Mouse (Mus musculus) adipocyte (in vitro differentiated cells): ENCODE data around the gene Tmem221.

Experiments
- DNase-seq: peaks from one replicate; pipeline ENCODE4 v3.0.0-alpha.2; 2016; ENCODE audit warnings: low spot score

Tmem221 gene

DNA sequence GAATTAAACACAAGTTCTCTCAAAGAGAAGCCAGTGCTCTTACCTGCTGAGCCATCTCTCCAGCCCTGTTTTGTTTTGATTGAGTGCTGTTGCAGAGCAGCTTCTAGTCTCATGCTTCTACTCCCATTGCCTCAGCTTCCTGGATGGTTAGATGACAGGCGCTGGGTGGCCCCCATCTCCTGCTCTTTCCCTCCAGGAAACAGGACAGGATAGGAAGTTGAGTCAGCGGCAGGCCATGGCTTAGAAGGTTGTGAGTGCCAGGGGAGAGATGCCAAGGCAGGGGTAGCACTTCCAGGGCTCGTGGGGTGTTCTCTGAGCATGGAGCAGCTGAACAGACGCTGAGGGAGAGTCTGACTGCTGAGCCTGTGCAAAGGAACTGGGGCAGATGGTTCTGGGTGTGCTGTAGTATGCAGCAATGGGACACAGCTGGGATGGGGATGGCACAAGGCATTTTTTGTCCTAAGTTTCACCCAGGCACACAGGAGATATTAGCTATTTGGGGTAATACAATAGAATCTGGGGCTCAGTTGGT, 19.3 kb upstream of the Tmem221 start:
- DNase-seq = no peak

DNA sequence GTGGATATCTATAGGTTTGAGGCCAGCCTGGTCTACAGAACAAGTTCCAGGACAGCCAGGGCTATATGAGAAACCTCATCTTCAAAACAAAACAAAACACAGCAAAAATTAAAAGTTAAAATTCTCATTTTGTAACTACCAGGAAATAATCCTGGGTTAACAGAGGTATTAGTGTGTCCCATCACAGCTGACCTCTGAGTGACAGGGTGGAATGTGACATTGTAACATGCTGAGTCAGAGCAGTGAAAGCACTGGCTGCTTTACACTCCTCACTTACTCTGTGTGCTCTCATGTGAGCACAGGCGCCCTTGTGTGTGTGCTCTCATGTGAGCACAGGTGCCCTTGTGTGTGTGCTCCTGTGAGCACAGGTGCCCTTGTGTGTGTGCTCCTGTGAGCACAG, 16.3 kb upstream of the Tmem221 start:
- no peak for DNase-seq

GRCm38 (mm10) chr8:71574426-71574825, 15.8 kb upstream of the Tmem221 start:
- DNase-seq = no peak

GRCm38 (mm10) chr8:71572847-71573633, 14.4 kb upstream of the Tmem221 start:
- DNase-seq = peak; percentile 53

DNA sequence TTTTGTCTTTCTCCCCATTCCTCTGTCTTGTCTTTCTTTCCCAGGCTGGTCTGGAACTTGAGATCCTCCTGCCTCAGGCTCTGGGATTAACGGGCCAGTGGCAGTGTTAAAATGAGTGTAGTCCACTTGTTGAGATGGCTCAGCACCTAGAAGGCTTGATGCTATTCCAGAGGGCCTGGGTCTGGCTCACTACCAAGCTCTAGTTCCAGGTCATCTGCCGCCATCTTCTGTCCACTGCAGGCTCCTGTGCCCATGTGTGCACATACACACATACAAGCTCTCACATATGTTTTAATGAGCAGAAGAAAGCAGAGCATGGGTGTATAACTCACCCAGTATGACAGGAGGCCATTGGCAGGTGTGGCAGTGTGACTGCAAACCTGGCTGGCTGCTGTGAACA, 13.4 kb upstream of the Tmem221 start:
- DNase-seq = no peak

GRCm38 (mm10) chr8:71570291-71570954, 11.8 kb upstream of the Tmem221 start:
- DNase-seq = peak; percentile 94

DNA sequence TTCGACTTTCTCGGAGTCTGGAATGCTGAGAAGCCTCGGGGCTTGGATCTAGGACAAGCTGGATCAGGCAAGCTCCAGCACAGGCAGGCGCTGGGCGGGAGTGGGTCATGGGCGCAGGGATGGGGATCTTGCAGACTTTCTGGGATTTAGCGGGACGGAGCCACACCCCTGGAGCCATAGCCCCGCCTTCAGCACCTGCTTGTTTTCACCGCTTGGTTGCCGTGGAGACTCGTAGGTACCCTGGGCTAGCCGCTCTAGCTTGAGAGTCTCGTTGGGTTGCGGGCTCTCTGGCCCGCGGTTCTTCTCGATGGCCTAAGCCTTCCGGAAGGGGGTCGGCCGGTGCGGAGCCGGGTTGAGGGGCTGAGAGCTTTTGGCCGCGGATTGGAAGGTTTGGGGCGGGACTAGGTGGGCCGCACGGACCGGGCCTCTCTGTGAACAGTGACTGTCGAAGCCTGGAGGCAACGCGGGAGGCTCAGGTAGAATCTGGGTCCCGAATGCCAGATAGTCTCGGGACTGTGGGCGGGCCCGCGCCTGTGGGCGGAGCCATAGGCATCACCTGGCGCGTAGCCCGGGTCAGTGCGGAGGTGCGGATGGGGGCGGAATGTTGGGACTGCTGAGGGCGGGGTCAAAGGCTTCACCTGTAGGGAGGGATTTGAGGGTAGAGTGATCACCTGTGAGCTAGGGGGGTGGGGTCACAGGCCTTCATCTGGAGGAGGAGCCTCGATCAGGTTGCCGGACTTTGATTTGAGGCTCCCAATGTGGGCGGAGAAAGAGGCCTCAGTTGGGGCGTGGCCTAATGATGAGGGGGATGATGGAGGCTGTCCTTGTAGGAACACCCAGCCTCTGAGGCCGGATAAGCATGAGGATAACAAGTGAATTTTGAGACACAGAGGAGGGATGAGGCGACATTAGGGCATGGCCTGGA, 11.0 kb upstream of the Tmem221 start:
- DNase-seq = peak; percentile 80

- DNase-seq = no peak
Observed at GRCm38 (mm10) chr8:71568941-71569340, 10.3 kb upstream of the Tmem221 start.

- peak; percentile 94 for DNase-seq
Observed at GRCm38 (mm10) chr8:71568387-71568937, 9.8 kb upstream of the Tmem221 start, which contains the start of gene Slc27a1. Gene Slc27a1 (plus strand): TSS chr8:71568882.

DNA sequence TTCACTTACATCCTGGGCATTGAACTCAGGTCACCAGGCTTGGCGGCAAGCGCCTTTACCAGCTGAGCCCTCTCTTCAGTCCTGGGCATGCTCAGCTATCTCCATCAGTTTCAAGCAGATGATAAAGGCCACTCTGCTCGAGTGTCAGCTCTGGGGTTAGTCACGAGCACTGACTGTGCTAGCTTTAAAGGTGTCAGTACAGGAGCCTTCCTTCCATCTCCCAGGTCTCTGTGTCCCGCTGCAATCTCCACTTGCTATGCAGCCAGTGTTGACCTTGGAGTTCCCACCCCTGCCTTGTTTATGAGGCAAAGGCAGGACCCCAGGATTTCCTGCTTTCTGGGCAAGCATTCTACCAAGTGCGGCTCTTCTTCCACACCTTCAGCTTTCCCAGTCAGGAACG, 8.9 kb upstream of the Tmem221 start:
- no peak for DNase-seq

GRCm38 (mm10) chr8:71566501-71566900, 7.8 kb upstream of the Tmem221 start, which contains the start of gene Nxnl1:
Gene Nxnl1 (minus strand): TSS chr8:71566601.
- DNase-seq = no peak

- no peak for DNase-seq
Observed at GRCm38 (mm10) chr8:71563992-71564391, 5.3 kb upstream of the Tmem221 start.

DNA sequence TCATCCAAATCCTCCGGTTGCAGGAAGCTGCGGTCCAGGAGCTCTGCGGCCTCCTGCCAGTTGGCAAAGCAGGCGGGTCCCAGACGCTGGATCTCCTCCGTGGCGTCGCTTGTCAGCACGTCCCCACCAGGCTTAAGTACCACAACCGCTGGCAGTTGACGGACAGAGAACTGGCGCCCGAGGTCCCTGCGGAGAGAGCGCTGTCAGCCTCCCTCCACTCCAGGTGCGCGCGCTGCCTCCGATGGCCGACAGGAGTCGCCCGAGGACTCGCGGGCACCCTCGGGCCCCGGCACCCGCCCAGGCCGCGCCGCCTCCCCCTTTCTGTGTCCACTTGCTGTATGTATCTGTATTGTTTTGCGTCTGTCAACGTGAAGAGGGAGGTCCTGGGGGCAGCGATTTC, 4.1 kb upstream of the Tmem221 start:
- no peak for DNase-seq

DNA sequence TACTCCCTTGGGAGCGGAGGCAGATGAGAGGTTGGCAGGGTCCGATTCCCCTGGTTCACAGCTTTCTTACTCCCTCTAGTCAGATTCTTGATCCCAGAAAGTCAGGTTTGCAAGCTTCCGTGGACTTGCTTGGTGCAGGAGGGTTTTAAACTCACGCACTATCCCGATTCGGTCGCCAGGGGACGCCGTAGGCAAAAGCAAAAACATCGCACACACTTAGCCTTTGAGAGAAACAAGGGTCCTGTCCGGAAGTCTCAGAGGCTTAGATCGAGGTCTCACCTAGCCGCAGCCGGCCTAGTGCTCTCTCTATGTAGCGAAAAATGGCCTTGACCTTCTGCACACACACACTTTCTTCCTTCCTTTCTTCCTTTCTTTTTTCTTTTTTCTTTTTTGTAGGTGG, 2.7 kb upstream of the Tmem221 start:
- DNase-seq = peak; percentile 86

DNA sequence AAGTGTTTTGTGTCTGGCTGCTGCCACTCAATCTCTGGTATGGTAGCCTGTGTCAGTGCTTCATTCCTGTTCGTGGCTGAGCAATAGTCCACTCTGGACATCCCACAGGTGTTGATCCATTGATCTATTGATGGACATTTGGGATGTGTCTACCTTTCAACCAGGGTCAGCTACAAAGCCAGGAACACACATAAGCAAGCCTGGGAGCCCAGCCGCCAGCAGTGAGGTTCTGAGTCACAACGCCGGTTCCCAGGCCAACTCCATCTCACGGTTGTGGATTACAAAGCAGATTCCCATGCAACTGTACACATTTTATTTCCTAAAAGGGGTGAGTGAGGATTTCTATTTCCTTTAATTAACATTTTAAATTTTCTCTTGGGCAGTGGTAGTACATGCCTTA, 2.1 kb upstream of the Tmem221 start:
- no peak for DNase-seq

- no peak for DNase-seq
Observed at GRCm38 (mm10) chr8:71560071-71560470, 1.4 kb upstream of the Tmem221 start.

DNA sequence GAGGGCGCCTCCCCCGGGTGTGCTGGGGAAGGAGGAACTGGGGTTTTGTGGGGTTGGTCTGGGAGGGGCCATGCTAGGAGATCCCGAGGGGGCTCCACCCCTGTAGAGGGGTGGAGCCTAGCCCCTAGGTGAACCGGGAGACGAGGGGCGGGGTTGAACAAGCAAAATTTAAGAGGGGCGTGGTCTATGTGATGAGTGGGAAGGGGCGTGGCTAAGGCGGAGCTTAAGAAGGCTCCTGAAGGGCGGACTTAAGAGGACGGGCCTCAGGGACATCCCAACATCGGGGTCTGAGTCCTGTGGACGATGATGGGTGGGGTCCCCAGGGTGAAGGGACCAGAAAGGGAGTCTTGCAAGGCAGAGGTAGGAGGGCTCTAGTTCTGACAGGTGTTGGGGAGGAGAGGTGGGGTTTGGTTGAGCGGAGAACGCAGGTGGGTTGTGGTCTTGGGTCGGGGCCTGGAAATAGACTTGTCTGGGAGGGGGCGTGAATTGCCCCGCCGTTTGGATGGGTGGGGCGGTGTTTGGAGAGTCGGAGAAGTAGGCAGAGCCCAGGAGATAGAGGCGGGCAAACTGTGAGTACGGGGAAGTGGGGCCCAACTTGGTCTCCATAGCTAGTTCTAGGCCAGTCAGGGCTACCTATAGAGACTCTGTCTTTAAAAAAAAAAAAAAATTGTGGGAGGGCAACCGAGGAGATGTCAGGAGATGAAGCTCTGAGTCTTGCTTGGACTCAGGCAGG, 453 bp upstream of the Tmem221 start:
- no peak for DNase-seq

DNA sequence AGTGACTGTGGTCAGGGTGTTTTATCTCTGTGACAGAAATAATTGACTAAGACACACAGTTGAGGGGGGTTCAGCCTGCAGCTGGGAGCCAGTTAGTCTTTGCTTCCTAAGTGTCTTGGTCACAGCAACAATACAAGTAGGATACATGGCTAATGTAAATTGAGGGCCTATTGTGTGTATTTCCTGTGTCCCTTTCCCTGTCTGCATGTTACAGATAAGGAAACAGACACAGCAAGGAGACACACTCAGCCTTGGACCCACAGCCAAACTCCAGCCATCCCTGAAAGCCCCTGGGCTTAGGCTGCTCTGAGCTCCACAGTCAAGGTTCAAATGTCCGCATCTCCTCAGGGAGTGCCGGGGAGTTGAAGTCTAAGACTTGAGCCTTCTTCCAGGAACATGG, 4.0 kb downstream of the Tmem221 start:
- DNase-seq = no peak

GRCm38 (mm10) chr8:71554001-71554400, 4.7 kb downstream of the Tmem221 start:
- no peak for DNase-seq

DNA sequence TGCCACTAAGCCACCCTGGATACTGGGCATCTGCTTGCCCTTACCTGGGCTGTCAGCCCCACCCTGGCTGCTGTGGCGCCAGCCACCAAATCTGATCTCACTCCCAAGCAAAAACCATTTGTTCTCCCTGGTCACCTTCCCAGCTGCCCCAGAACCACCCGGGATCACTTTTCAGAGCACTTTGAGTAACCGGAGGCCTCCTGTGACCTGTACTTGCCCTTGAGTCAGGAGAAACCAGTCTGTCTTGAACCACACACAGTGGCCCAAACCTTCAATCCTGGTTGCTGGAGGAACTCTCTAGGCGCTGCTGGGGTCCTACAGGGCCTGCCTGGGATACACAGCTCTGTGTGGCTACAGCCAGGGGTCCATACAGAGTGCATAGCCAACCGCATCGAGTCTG, 5.9 kb downstream of the Tmem221 start:
- no peak for DNase-seq

- DNase-seq = no peak
Observed at GRCm38 (mm10) chr8:71550754-71551153, 7.9 kb downstream of the Tmem221 start.
